Mouse (Mus musculus) intestine, embryonic 16.5 days (tissue): ENCODE data around the gene Gm17606. TPM values are rescaled to one million over a fixed set of nuclear protein-coding genes. Genes with fewer than 3 reads are reported as not detected.

ENCODE experiments used
- ATAC-seq: fragments of 200-750 bp; cut with Nextera tagmentation; 2 replicates; pipeline ENCODE4 v1.8.0; 2017; ENCODE audit warnings: moderate TSS enrichment, moderate library complexity
- H3K27ac ChIP-seq: fragments of 300-500 bp; sonication (generic); 2 replicates; pipeline ENCODE4 v1.5.1; 2014; ENCODE audit warnings: mild to moderate bottlenecking, low read length
- H3K27me3 ChIP-seq: fragments of 300-500 bp; sonication (generic); replicated peaks from 2 replicates; pipeline ENCODE4 v1.6.1; 2014; ENCODE audit warnings: low read length, control low read depth, mixed read lengths; ENCODE audit not compliant: control insufficient read depth, insufficient read depth
- H3K36me3 ChIP-seq: fragments of 300-500 bp; sonication (generic); 2 replicates; pipeline ENCODE4 v1.6.1; 2014; ENCODE audit warnings: low read length, control low read depth; ENCODE audit not compliant: control insufficient read depth, insufficient read depth
- H3K4me1 ChIP-seq: fragments of 300-500 bp; sonication (generic); 2 replicates; pipeline ENCODE4 v1.6.1; 2014; ENCODE audit warnings: low read length, control low read depth, mixed read lengths; ENCODE audit not compliant: control insufficient read depth, insufficient read depth
- H3K4me2 ChIP-seq: fragments of 300-500 bp; sonication (generic); 2 replicates; pipeline ENCODE4 v1.6.1; 2014; ENCODE audit warnings: low read depth, low read length, control low read depth
- H3K4me3 ChIP-seq: fragments of 300-500 bp; sonication (generic); 2 replicates; pipeline ENCODE4 v1.5.1; 2014; ENCODE audit warnings: mild to moderate bottlenecking, low read length
- H3K9ac ChIP-seq: fragments of 300-500 bp; sonication (generic); 2 replicates; pipeline ENCODE4 v1.6.1; 2014; ENCODE audit warnings: low read depth, low read length
- H3K9me3 ChIP-seq: fragments of 300-500 bp; sonication (generic); 2 replicates; pipeline ENCODE4 v1.6.1; 2016; ENCODE audit warnings: low read length, control low read depth; ENCODE audit not compliant: control insufficient read depth
- WGBS: fragments of 180-500 bp; shearing (Covaris S2); extraction: QIAGEN DNeasy Blood & Tissue Kit; methylation state at CpG from one replicate; pipeline ENCODE4 v1.1.7; 2014; 5-methylcytosine and 5-hydroxymethylcytosine counted together
- polyA plus RNA-seq: library from polyadenylated mRNA; unstranded; fragments of >200 nt; fragmentation: Nextera tagmentation; extraction: Ambion mirVana; gene quantifications from 2 replicates; pipeline ENCODE4 v1.2.1, GENCODE M21; 2015

Gene Gm17606
- polyA plus RNA-seq, 1 experiment from 2014 or later, result not detected

GRCm38 (mm10) chr14:54634182-54634581 lies 6.6 kb upstream of the Gm17606 start:
- H3K27me3 ChIP-seq, result no peaks in the 10 kb centered on the region
- H3K4me1 ChIP-seq, result no peaks in the 10 kb centered on the region
- 86% methylated on average over 4 of the region's 4 CpGs for WGBS
- ATAC-seq, result no peak
- 0 out of 2 replicates have a peak, but pooled peaks cover 3% of the 10 kb centered on the region for H3K36me3 ChIP-seq
- no peak overlapping the region for H3K27ac ChIP-seq
- no peaks in the 10 kb centered on the region for H3K9me3 ChIP-seq
- no peak overlapping the region for H3K4me2 ChIP-seq
- H3K4me3 ChIP-seq, result no peak overlapping the region
- no peak overlapping the region for H3K9ac ChIP-seq

- Histone ChIP-seq H3K9ac (no peak overlapping the region), H3K4me3 (no peak overlapping the region), H3K4me2 (no peak overlapping the region), H3K36me3 (0 out of 2 replicates have a peak, but pooled peaks cover 3% of the 10 kb centered on the region), H3K27ac (no peak overlapping the region), H3K4me1 (peaks cover 7% of the 10 kb centered on the region), H3K27me3 (no peaks in the 10 kb centered on the region), H3K9me3 (no peaks in the 10 kb centered on the region)
- ATAC-seq, result no peak
- WGBS, result 56% methylated on average over 8 of the region's 8 CpGs
Observed at GRCm38 (mm10) chr14:54636954-54637353, 3.8 kb upstream of the Gm17606 start.

- Histone ChIP-seq H3K4me1 (peaks cover 7% of the 10 kb centered on the region), H3K27me3 (no peaks in the 10 kb centered on the region), H3K36me3 (no peaks in the 10 kb centered on the region), H3K4me3 (no peak overlapping the region), H3K27ac (no peak overlapping the region), H3K4me2 (no peak overlapping the region), H3K9ac (no peak overlapping the region), H3K9me3 (no peaks in the 10 kb centered on the region)
- ATAC-seq, result no peak
- WGBS, result 77% methylated on average over 5 of the region's 5 CpGs
Observed at GRCm38 (mm10) chr14:54638210-54638609, 2.5 kb upstream of the Gm17606 start.

- H3K27ac ChIP-seq, result no peak overlapping the region
- H3K4me1 ChIP-seq, result peaks cover 7% of the 10 kb centered on the region
- ATAC-seq, result no peak
- H3K9ac ChIP-seq, result peak overlapping the region; percentile 52
- peak overlapping the region; percentile 94 for H3K4me2 ChIP-seq
- H3K27me3 ChIP-seq, result no peaks in the 10 kb centered on the region
- H3K4me3 ChIP-seq, result peak overlapping the region; percentile 17; the same call in 1 of the 2 replicates
- 28% methylated on average over 4 of the region's 4 CpGs for WGBS
- H3K9me3 ChIP-seq, result no peaks in the 10 kb centered on the region
- H3K36me3 ChIP-seq, result peaks cover 14% of the 10 kb centered on the region
Observed at GRCm38 (mm10) chr14:54640121-54640520, 631 bp upstream of the Gm17606 start.

- peak; percentile 96 for ATAC-seq
- H3K4me2 ChIP-seq, result peak within 1 kb of the TSS; percentile 94
- H3K27me3 ChIP-seq, result no peaks in the 10 kb centered on the region
- H3K4me1 ChIP-seq, result peaks cover 7% of the 10 kb centered on the region
- H3K27ac ChIP-seq, result peak within 1 kb of the TSS; percentile 69
- H3K9me3 ChIP-seq, result no peaks in the 10 kb centered on the region
- H3K9ac ChIP-seq, result peak within 1 kb of the TSS; percentile 86
- peaks cover 22% of the 10 kb centered on the region for H3K36me3 ChIP-seq
- WGBS, result under 1% methylated on average over 49 of the region's 52 CpGs
- peak within 1 kb of the TSS; percentile 77 for H3K4me3 ChIP-seq
Observed at GRCm38 (mm10) chr14:54641305-54641969, 685 bp downstream of the Gm17606 start, which contains the start of gene Cdh24. Cdh24 (minus strand) TSS chr14:54641364.

- H3K9ac ChIP-seq, result no peak overlapping the region
- peaks cover 7% of the 10 kb centered on the region for H3K4me1 ChIP-seq
- 78% methylated on average over 25 of the region's 25 CpGs for WGBS
- H3K4me2 ChIP-seq, result no peak overlapping the region
- H3K4me3 ChIP-seq, result no peak overlapping the region
- no peaks in the 10 kb centered on the region for H3K9me3 ChIP-seq
- H3K27ac ChIP-seq, result no peak overlapping the region
- ATAC-seq, result no peak
- peaks cover 29% of the 10 kb centered on the region for H3K36me3 ChIP-seq
- H3K27me3 ChIP-seq, result no peaks in the 10 kb centered on the region
Observed at GRCm38 (mm10) chr14:54642224-54642944, 1.6 kb downstream of the Gm17606 start.

GRCm38 (mm10) chr14:54643011-54643410 lies 2.3 kb downstream of the Gm17606 start:
- peaks cover 7% of the 10 kb centered on the region for H3K4me1 ChIP-seq
- H3K27ac ChIP-seq, result no peak overlapping the region
- ATAC-seq, result no peak
- no peaks in the 10 kb centered on the region for H3K9me3 ChIP-seq
- H3K27me3 ChIP-seq, result no peaks in the 10 kb centered on the region
- no peak overlapping the region for H3K9ac ChIP-seq
- H3K4me2 ChIP-seq, result no peak overlapping the region
- peaks cover 29% of the 10 kb centered on the region for H3K36me3 ChIP-seq
- H3K4me3 ChIP-seq, result no peak overlapping the region
- WGBS, result 79% methylated on average over 2 of the region's 2 CpGs

- H3K4me2 ChIP-seq, result no peak overlapping the region
- no peak overlapping the region for H3K9ac ChIP-seq
- H3K27ac ChIP-seq, result no peak overlapping the region
- peaks cover 32% of the 10 kb centered on the region for H3K36me3 ChIP-seq
- no peak overlapping the region for H3K4me3 ChIP-seq
- H3K4me1 ChIP-seq, result peaks cover 7% of the 10 kb centered on the region
- H3K9me3 ChIP-seq, result no peaks in the 10 kb centered on the region
- no peak for ATAC-seq
- 88% methylated on average over 9 of the region's 9 CpGs for WGBS
- H3K27me3 ChIP-seq, result no peaks in the 10 kb centered on the region
Observed at GRCm38 (mm10) chr14:54644294-54644693, 3.5 kb downstream of the Gm17606 start.

GRCm38 (mm10) chr14:54646455-54646854 lies 5.7 kb downstream of the Gm17606 start:
- no peak overlapping the region for H3K4me3 ChIP-seq
- H3K27ac ChIP-seq, result no peak overlapping the region
- peaks cover 8% of the 10 kb centered on the region for H3K4me1 ChIP-seq
- peaks cover 47% of the 10 kb centered on the region for H3K36me3 ChIP-seq
- ATAC-seq, result no peak
- H3K27me3 ChIP-seq, result no peaks in the 10 kb centered on the region
- no peak overlapping the region for H3K4me2 ChIP-seq
- H3K9ac ChIP-seq, result no peak overlapping the region
- 91% methylated on average over 17 of the region's 17 CpGs for WGBS
- no peaks in the 10 kb centered on the region for H3K9me3 ChIP-seq
